Mouse (Mus musculus) midbrain, embryonic 11.5 days (tissue): ENCODE data around the gene Nup188. TPM values are rescaled to one million over a fixed set of nuclear protein-coding genes. Genes with fewer than 3 reads are reported as not detected.

Experiments
- ATAC-seq: fragments of 200-750 bp; cut with Nextera tagmentation; 2 replicates; pipeline ENCODE4 v1.8.0; 2017; ENCODE audit warnings: moderate TSS enrichment, moderate library complexity; ENCODE audit not compliant: low FRiP score
- DNase-seq: peaks from one replicate; pipeline ENCODE4 v3.0.0; 2015; ENCODE audit warnings: low spot score; ENCODE audit errors: missing footprints
- H3K27ac ChIP-seq: fragments of 300-500 bp; sonication (generic); 2 replicates; pipeline ENCODE4 v1.5.1; 2014; ENCODE audit warnings: low read depth, low read length
- H3K27me3 ChIP-seq: fragments of 300-500 bp; sonication (generic); 2 replicates; pipeline ENCODE4 v1.6.1; 2014; ENCODE audit warnings: mild to moderate bottlenecking, low read length, moderate library complexity, mixed read lengths; ENCODE audit not compliant: control insufficient read depth, insufficient read depth
- H3K36me3 ChIP-seq: fragments of 300-500 bp; sonication (generic); 2 replicates; pipeline ENCODE4 v1.6.1; 2014; ENCODE audit warnings: mild to moderate bottlenecking, low read length, moderate library complexity, mixed read lengths; ENCODE audit not compliant: control insufficient read depth, insufficient read depth
- H3K4me1 ChIP-seq: fragments of 300-500 bp; sonication (generic); 2 replicates; pipeline ENCODE4 v1.6.1; 2014; ENCODE audit warnings: low read length; ENCODE audit not compliant: control insufficient read depth, insufficient read depth
- H3K4me2 ChIP-seq: fragments of 300-500 bp; sonication (generic); 2 replicates; pipeline ENCODE4 v1.6.1; 2014; ENCODE audit warnings: mild to moderate bottlenecking, moderate library complexity
- H3K4me3 ChIP-seq: fragments of 300-500 bp; sonication (generic); 2 replicates; pipeline ENCODE4 v1.5.1; 2014; ENCODE audit warnings: low read depth, low read length
- H3K9ac ChIP-seq: fragments of 300-500 bp; sonication (generic); 2 replicates; pipeline ENCODE4 v1.6.1; 2014; ENCODE audit warnings: low read length
- H3K9me3 ChIP-seq: fragments of 300-500 bp; sonication (generic); 2 replicates; pipeline ENCODE4 v1.6.1; 2016; ENCODE audit warnings: low read length; ENCODE audit not compliant: control insufficient read depth
- WGBS: fragments of 180-500 bp; shearing (Covaris S2); extraction: QIAGEN DNeasy Blood & Tissue Kit; methylation state at CpG from one replicate; pipeline ENCODE4 v1.1.7; 2014; 5-methylcytosine and 5-hydroxymethylcytosine counted together
- polyA plus RNA-seq: library from polyadenylated mRNA; unstranded; fragments of >200 nt; fragmentation: Nextera tagmentation; extraction: Ambion mirVana; gene quantifications from 2 replicates; pipeline ENCODE4 v1.2.1, GENCODE M21; 2014

The Nup188 gene
- polyA plus RNA-seq, 1 experiment from 2014 or later: 53.7 TPM

- no peaks in the 10 kb centered on the region for H3K9me3 ChIP-seq
- no peak overlapping the region for H3K27ac ChIP-seq
- no peak for ATAC-seq
These were observed 19.9 kb downstream of the Nup188 start for GRCm38 (mm10) chr2:30306087-30306486.

GRCm38 (mm10) chr2:30309351-30309750 lies 23.2 kb downstream of the Nup188 start:
- no peak for ATAC-seq
- Histone ChIP-seq H3K4me1 (no peaks in the 10 kb centered on the region), H3K27ac (no peak overlapping the region), H3K36me3 (peaks cover 55% of the 10 kb centered on the region), H3K9me3 (no peaks in the 10 kb centered on the region), H3K9ac (no peak overlapping the region), H3K4me2 (no peak overlapping the region), H3K27me3 (no peaks in the 10 kb centered on the region), H3K4me3 (no peak overlapping the region)
- no peak for DNase-seq
- WGBS: 86% methylated on average over 3 of the region's 3 CpGs

More at GRCm38 (mm10) chr2:30306087-30306486, 19.9 kb downstream of the Nup188 start:
- Histone ChIP-seq H3K9ac (no peak overlapping the region), H3K4me1 (no peaks in the 10 kb centered on the region), H3K4me2 (no peak overlapping the region), H3K4me3 (no peak overlapping the region), H3K27me3 (no peaks in the 10 kb centered on the region), H3K36me3 (peaks cover 55% of the 10 kb centered on the region)
- DNase-seq: no peak
- WGBS: 95% methylated on average over 7 of the region's 7 CpGs

GRCm38 (mm10) chr2:30311481-30311880 lies 25.3 kb downstream of the Nup188 start:
- no peak overlapping the region for H3K9ac ChIP-seq
- 95% methylated on average over 2 of the region's 2 CpGs for WGBS
- ATAC-seq: no peak
- H3K36me3 ChIP-seq: peaks cover 48% of the 10 kb centered on the region
- no peaks in the 10 kb centered on the region for H3K9me3 ChIP-seq
- no peak overlapping the region for H3K4me2 ChIP-seq
- no peak overlapping the region for H3K27ac ChIP-seq
- H3K27me3 ChIP-seq: no peaks in the 10 kb centered on the region
- no peaks in the 10 kb centered on the region for H3K4me1 ChIP-seq
- DNase-seq: no peak
- no peak overlapping the region for H3K4me3 ChIP-seq

- Histone ChIP-seq H3K27ac (no peak overlapping the region), H3K4me2 (no peak overlapping the region), H3K4me1 (no peaks in the 10 kb centered on the region), H3K9ac (no peak overlapping the region), H3K4me3 (no peak overlapping the region), H3K27me3 (no peaks in the 10 kb centered on the region), H3K36me3 (peaks cover 36% of the 10 kb centered on the region), H3K9me3 (no peaks in the 10 kb centered on the region)
- DNase-seq: no peak
- ATAC-seq: no peak
- WGBS: 92% methylated on average over 4 of the region's 4 CpGs
These were observed 29.9 kb downstream of the Nup188 start for GRCm38 (mm10) chr2:30316136-30316535.

GRCm38 (mm10) chr2:30316955-30317354 lies 30.8 kb downstream of the Nup188 start:
- no peak overlapping the region for H3K27ac ChIP-seq
- H3K27me3 ChIP-seq: no peaks in the 10 kb centered on the region
- no peaks in the 10 kb centered on the region for H3K9me3 ChIP-seq
- no peaks in the 10 kb centered on the region for H3K4me1 ChIP-seq
- H3K4me2 ChIP-seq: no peak overlapping the region
- H3K4me3 ChIP-seq: no peak overlapping the region
- WGBS: 96% methylated on average over 5 of the region's 5 CpGs
- H3K36me3 ChIP-seq: peaks cover 35% of the 10 kb centered on the region
- no peak for ATAC-seq
- DNase-seq: no peak
- H3K9ac ChIP-seq: no peak overlapping the region

GRCm38 (mm10) chr2:30319260-30319659 lies 33.1 kb downstream of the Nup188 start:
- WGBS: 88% methylated on average over 4 of the region's 4 CpGs

GRCm38 (mm10) chr2:30323111-30323510 lies 36.9 kb downstream of the Nup188 start:
- H3K9ac ChIP-seq: no peak overlapping the region
- H3K4me3 ChIP-seq: no peak overlapping the region
- no peaks in the 10 kb centered on the region for H3K27me3 ChIP-seq
- H3K4me2 ChIP-seq: no peak overlapping the region
- no peak overlapping the region for H3K27ac ChIP-seq
- H3K9me3 ChIP-seq: no peaks in the 10 kb centered on the region
- 87% methylated on average over 7 of the region's 7 CpGs for WGBS
- H3K4me1 ChIP-seq: no peaks in the 10 kb centered on the region
- DNase-seq (no peak), ATAC-seq (no peak)
- H3K36me3 ChIP-seq: peaks cover 29% of the 10 kb centered on the region

More at GRCm38 (mm10) chr2:30319260-30319659, 33.1 kb downstream of the Nup188 start:
- ATAC-seq (no peak), DNase-seq (no peak)
- no peaks in the 10 kb centered on the region for H3K27me3 ChIP-seq
- H3K27ac ChIP-seq: no peak overlapping the region
- H3K4me2 ChIP-seq: no peak overlapping the region
- no peak overlapping the region for H3K4me3 ChIP-seq
- H3K9ac ChIP-seq: no peak overlapping the region
- no peaks in the 10 kb centered on the region for H3K4me1 ChIP-seq
- H3K36me3 ChIP-seq: peaks cover 43% of the 10 kb centered on the region
- H3K9me3 ChIP-seq: no peaks in the 10 kb centered on the region

GRCm38 (mm10) chr2:30325296-30325695 lies 39.1 kb downstream of the Nup188 start:
- 96% methylated on average over 5 of the region's 5 CpGs for WGBS
- no peak for DNase-seq

GRCm38 (mm10) chr2:30327276-30327675 lies 41.1 kb downstream of the Nup188 start:
- H3K27me3 ChIP-seq: no peaks in the 10 kb centered on the region
- 95% methylated on average over 7 of the region's 7 CpGs for WGBS
- no peaks in the 10 kb centered on the region for H3K9me3 ChIP-seq

More at GRCm38 (mm10) chr2:30325296-30325695, 39.1 kb downstream of the Nup188 start:
- no peak for ATAC-seq
- Histone ChIP-seq H3K27me3 (no peaks in the 10 kb centered on the region), H3K4me2 (no peak overlapping the region), H3K4me3 (no peak overlapping the region), H3K9me3 (no peaks in the 10 kb centered on the region), H3K4me1 (no peaks in the 10 kb centered on the region), H3K36me3 (peaks cover 36% of the 10 kb centered on the region), H3K27ac (no peak overlapping the region), H3K9ac (no peak overlapping the region)

More at GRCm38 (mm10) chr2:30327276-30327675, 41.1 kb downstream of the Nup188 start:
- DNase-seq (no peak), ATAC-seq (no peak)
- H3K9ac ChIP-seq: no peak overlapping the region
- no peak overlapping the region for H3K4me3 ChIP-seq
- H3K27ac ChIP-seq: no peak overlapping the region
- peaks cover 33% of the 10 kb centered on the region for H3K36me3 ChIP-seq
- no peaks in the 10 kb centered on the region for H3K4me1 ChIP-seq
- H3K4me2 ChIP-seq: no peak overlapping the region
